Mouse (Mus musculus) lung, postnatal 0 days (tissue): ENCODE measurements around the gene Gm10799. TPM values are rescaled to one million over a fixed set of nuclear protein-coding genes. Genes with fewer than 3 reads are reported as not detected.
"Not testable (repeated sequence)": the region's sequence is repeated elsewhere in the genome, so short reads cannot be mapped to it uniquely, and the experiment has no call there.

Experiments used
- ATAC-seq: fragments of 200-750 bp; cut with Nextera tagmentation; 2 replicates; pipeline ENCODE4 v1.8.0; 2017; ENCODE audit warnings: moderate library complexity
- DNase-seq: peaks from one replicate; pipeline ENCODE4 v3.0.0-alpha.2; 2016; ENCODE audit warnings: low spot score
- H3K27ac ChIP-seq: fragments of 300-500 bp; sonication (generic); 2 replicates; pipeline ENCODE4 v1.5.1; 2014; ENCODE audit warnings: antibody characterized with exemption, mild to moderate bottlenecking, low read length, mixed read lengths
- H3K27me3 ChIP-seq: fragments of 300-500 bp; sonication (generic); replicated peaks from 2 replicates; pipeline ENCODE4 v1.6.1; 2014; ENCODE audit warnings: low read length, mixed read lengths; ENCODE audit not compliant: insufficient read depth
- H3K36me3 ChIP-seq: fragments of 300-500 bp; sonication (generic); 2 replicates; pipeline ENCODE4 v1.6.1; 2014; ENCODE audit warnings: low read length, mixed read lengths; ENCODE audit not compliant: insufficient read depth
- H3K4me1 ChIP-seq: fragments of 300-500 bp; sonication (generic); 2 replicates; pipeline ENCODE4 v1.6.1; 2014; ENCODE audit warnings: antibody characterized with exemption, low read depth, low read length, mixed read lengths; ENCODE audit not compliant: insufficient read depth
- H3K4me2 ChIP-seq: fragments of 300-500 bp; sonication (generic); replicated peaks from 2 replicates; pipeline ENCODE4 v1.6.1; 2014; ENCODE audit warnings: low read depth, mild to moderate bottlenecking, low read length, moderate library complexity, mixed read lengths
- H3K4me3 ChIP-seq: fragments of 300-500 bp; sonication (generic); 2 replicates; pipeline ENCODE4 v1.5.1; 2014; ENCODE audit warnings: low read depth, low read length
- H3K9ac ChIP-seq: fragments of 300-500 bp; sonication (generic); replicated peaks from 2 replicates; pipeline ENCODE4 v1.6.1; 2014; ENCODE audit warnings: low read depth, mild to moderate bottlenecking
- H3K9me3 ChIP-seq: fragments of 300-500 bp; sonication (generic); 2 replicates; pipeline ENCODE4 v1.6.1; 2016; ENCODE audit warnings: low read length, mixed read lengths
- CTCF ChIP-seq: IDR thresholded peaks from 2 replicates; pipeline ENCODE4 v1.5.1; 2016; ENCODE audit warnings: antibody characterized with exemption, mild to moderate bottlenecking
- EP300 ChIP-seq: IDR thresholded peaks from 2 replicates; pipeline ENCODE4 v1.6.1; 2016; ENCODE audit warnings: antibody characterized with exemption, mild to moderate bottlenecking, control low read depth
- WGBS: fragments of 180-500 bp; shearing (Covaris S2); extraction: QIAGEN DNeasy Blood & Tissue Kit; methylation state at CpG from one replicate; pipeline ENCODE4 v1.1.7; 2014; 5-methylcytosine and 5-hydroxymethylcytosine counted together
- polyA plus RNA-seq: library from polyadenylated mRNA; unstranded; fragments of >200 nt; fragmentation: Nextera tagmentation; extraction: Ambion mirVana; gene quantifications from 2 replicates; pipeline ENCODE4 v1.2.1, GENCODE M21; 2015

Gm10799 gene
- polyA plus RNA-seq, 1 experiment from 2014 or later = not detected

- 87% methylated on average over 6 of the region's 6 CpGs for WGBS
- TF ChIP-seq CTCF (no peak), EP300 (no peak)
- no peaks in the 10 kb centered on the region for H3K36me3 ChIP-seq
- no peak overlapping the region for H3K4me3 ChIP-seq
- H3K9ac ChIP-seq = no peak overlapping the region
- no peaks in the 10 kb centered on the region for H3K4me1 ChIP-seq
- H3K9me3 ChIP-seq = no peaks in the 10 kb centered on the region
- H3K27me3 ChIP-seq = no peaks in the 10 kb centered on the region
- DNase-seq = no peak
- ATAC-seq = no peak
- H3K27ac ChIP-seq = no peak overlapping the region
- no peak overlapping the region for H3K4me2 ChIP-seq
Measured at GRCm38 (mm10) chr2:104104800-104105199, 36.5 kb upstream of the Gm10799 start.

- TF ChIP-seq CTCF = no peak
- TF ChIP-seq EP300 = no peak
- Histone ChIP-seq H3K9me3 (no peaks in the 10 kb centered on the region), H3K36me3 (no peaks in the 10 kb centered on the region), H3K9ac (no peak overlapping the region), H3K4me2 (no peak overlapping the region), H3K4me1 (no peaks in the 10 kb centered on the region), H3K4me3 (no peak overlapping the region), H3K27ac (no peak overlapping the region), H3K27me3 (no peaks in the 10 kb centered on the region)
- no peak for ATAC-seq
- WGBS = 67% methylated on average over 1 of the region's 1 CpGs
- DNase-seq = no peak
Measured at GRCm38 (mm10) chr2:104099946-104100345, 31.6 kb upstream of the Gm10799 start.

DNA sequence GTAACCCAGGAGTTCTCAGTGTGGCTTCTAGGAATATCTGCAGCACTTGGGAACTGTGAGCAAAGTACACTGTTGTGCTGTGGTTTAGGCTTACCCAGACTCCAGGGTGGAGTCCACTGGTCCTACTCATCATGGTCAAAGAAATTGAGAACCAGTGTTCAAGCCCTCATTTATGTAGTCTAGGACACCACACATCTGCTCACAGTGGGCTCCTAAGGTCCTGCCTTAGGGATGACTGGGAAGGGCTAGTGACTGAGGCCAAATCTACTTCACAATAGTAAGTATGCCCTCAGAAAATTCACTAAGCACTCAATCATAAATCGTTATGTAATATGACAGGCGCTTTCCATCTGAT lies 30.9 kb upstream of the Gm10799 start:
- no peak for TF ChIP-seq CTCF
- TF ChIP-seq EP300 = no peak
- no peaks in the 10 kb centered on the region for H3K9me3 ChIP-seq
- no peaks in the 10 kb centered on the region for H3K36me3 ChIP-seq
- ATAC-seq (no peak), DNase-seq (no peak)
- no peak overlapping the region for H3K27ac ChIP-seq
- 82% methylated on average over 2 of the region's 2 CpGs for WGBS
- no peaks in the 10 kb centered on the region for H3K27me3 ChIP-seq
- H3K4me3 ChIP-seq = no peak overlapping the region
- no peaks in the 10 kb centered on the region for H3K4me1 ChIP-seq
- H3K4me2 ChIP-seq = no peak overlapping the region
- H3K9ac ChIP-seq = no peak overlapping the region

- Histone ChIP-seq H3K4me3 (no peak overlapping the region), H3K9me3 (no peaks in the 10 kb centered on the region), H3K4me2 (no peak overlapping the region), H3K4me1 (no peaks in the 10 kb centered on the region), H3K9ac (no peak overlapping the region), H3K36me3 (no peaks in the 10 kb centered on the region), H3K27me3 (no peaks in the 10 kb centered on the region), H3K27ac (no peak overlapping the region)
- no peak for TF ChIP-seq EP300
- TF ChIP-seq CTCF = no peak
- no peak for DNase-seq
- WGBS = 14% methylated on average over 3 of the region's 3 CpGs
- ATAC-seq = peak; percentile 13; the same call in 1 of the 2 replicates
Measured at GRCm38 (mm10) chr2:104098529-104099230, 30.3 kb upstream of the Gm10799 start.

DNA sequence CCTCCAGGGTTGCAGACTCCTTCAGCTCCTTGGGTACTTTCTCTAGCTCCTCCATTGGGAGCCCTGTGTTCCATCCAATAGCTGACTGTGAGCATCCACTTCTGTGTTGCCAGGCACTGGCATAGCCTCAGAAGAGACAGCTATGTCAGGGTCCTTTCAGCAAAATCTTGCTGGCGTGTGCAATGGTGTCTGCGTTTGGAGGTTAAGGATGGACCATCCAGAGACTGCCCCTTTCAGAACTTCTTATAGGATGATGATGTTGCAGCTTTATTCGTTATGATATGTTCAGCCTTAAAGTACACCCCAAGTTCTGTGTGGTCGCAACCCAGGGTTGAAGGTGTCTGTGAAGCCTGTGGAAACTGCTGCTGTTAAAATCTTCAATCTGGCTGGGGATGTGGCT lies 29.0 kb upstream of the Gm10799 start:
- H3K4me3 ChIP-seq, H3K9ac ChIP-seq, ATAC-seq, H3K4me2 ChIP-seq, H3K27me3 ChIP-seq, H3K4me1 ChIP-seq, H3K36me3 ChIP-seq, DNase-seq, H3K27ac ChIP-seq, H3K9me3 ChIP-seq: not testable (repeated sequence)
- WGBS = 93% methylated on average over 4 of the region's 4 CpGs

- not testable (repeated sequence) for ATAC-seq, H3K4me3 ChIP-seq, H3K27ac ChIP-seq, DNase-seq, H3K9me3 ChIP-seq, H3K9ac ChIP-seq, H3K36me3 ChIP-seq, H3K27me3 ChIP-seq, H3K4me2 ChIP-seq, H3K4me1 ChIP-seq
- 79% methylated on average over 1 of the region's 1 CpGs for WGBS
Measured at GRCm38 (mm10) chr2:104096796-104097195, 28.4 kb upstream of the Gm10799 start.

DNA sequence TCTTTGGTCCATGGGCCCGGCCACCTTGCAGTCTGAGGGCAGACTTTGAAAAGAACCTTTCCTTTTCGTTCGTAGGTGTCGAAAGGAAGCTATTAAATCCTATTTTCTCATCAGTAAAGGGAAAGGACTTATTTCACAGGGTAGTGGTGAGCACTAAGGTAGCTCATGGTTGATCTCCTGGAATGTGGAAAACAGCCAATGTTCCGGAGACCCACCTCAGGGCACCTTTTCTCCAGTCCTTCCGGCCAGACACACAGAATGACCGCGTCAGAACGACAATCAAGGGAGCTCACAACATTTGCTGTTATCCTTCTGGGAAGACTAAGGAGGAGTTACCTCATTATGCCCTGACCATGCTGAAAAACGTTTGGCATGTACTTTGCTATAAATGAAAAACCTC lies 27.9 kb upstream of the Gm10799 start:
- Histone ChIP-seq H3K27ac (peak overlapping the region; percentile 52), H3K4me3 (peak overlapping the region; percentile 31), H3K36me3 (no peaks in the 10 kb centered on the region), H3K4me1 (no peaks in the 10 kb centered on the region), H3K27me3 (no peaks in the 10 kb centered on the region), H3K4me2 (peak overlapping the region; percentile 56), H3K9ac (no peak overlapping the region; the same call in 1 of the 2 replicates), H3K9me3 (no peaks in the 10 kb centered on the region)
- no peak for ATAC-seq
- WGBS = 39% methylated on average over 10 of the region's 10 CpGs
- no peak for DNase-seq
- TF ChIP-seq EP300 = no peak
- no peak for TF ChIP-seq CTCF
